Comparison of ENCODE assay signal across 9 mouse cellular contexts in genomic region chr11:81966626-81967289, GRCm38 (mm10). TPM values are rescaled to one million over a fixed set of nuclear protein-coding genes. Genes with fewer than 3 reads are reported as not detected.
A peak's percentile ranks its signal among the peaks of the same experiment; 100 is the strongest.
DNase-seq lines count a peak whose midpoint lies in the region; ATAC-seq lines count a peak whose summit lies in the region.
"Had no signal": no experiment of that assay in that cellular context is flagged by ENCODE, and none has a peak within 500 bp of the region (broad histone marks: within the 10 kb centered on the region; RNA-seq: fewer than 3 reads in every experiment).

No protein-coding gene starts in this region.

- DNase-seq in kidney, postnatal 10 days = peak; percentile 70
- DNase-seq in kidney, adult 9 months = no peak
- peak; percentile 76 for DNase-seq in adrenal gland, postnatal 14 days
- peak; percentile 78 for DNase-seq in forelimb bud, embryonic 11.5 days (ENCODE audit: low read depth, low spot score)
- DNase-seq in midbrain, embryonic 10.5 days (ENCODE audit: low spot score) = peak; percentile 47
- peak; percentile 34 for DNase-seq in right cerebral cortex, postnatal 36 days (ENCODE audit: low spot score in 2 of 2)
- DNase-seq in heart, adult 11 months = no peak

- no peak overlapping the region for H3K27ac ChIP-seq in midbrain, embryonic 10.5 days (replicated peaks)
- H3K27ac ChIP-seq: liver, embryonic 15.5 days had no signal

- no peaks in the 10 kb centered on the region for H3K9me3 ChIP-seq in midbrain, embryonic 10.5 days (replicated peaks)
- H3K9me3 ChIP-seq: liver, embryonic 15.5 days had no signal

- peak overlapping the region; percentile 7; the same call in 1 of the 2 replicates for H3K4me3 ChIP-seq in midbrain, embryonic 10.5 days
- H3K4me3 ChIP-seq: liver, embryonic 15.5 days had no signal

- H3K36me3 ChIP-seq in midbrain, embryonic 10.5 days = no peaks in the 10 kb centered on the region
- H3K36me3 ChIP-seq: liver, embryonic 15.5 days had no signal

- 11% methylated on average over 15 of the region's 15 CpGs for WGBS in midbrain, embryonic 10.5 days

- H3K27me3 ChIP-seq in midbrain, embryonic 10.5 days (ENCODE audit: low read depth, poor library complexity, severe bottlenecking) = peaks cover 64% of the 10 kb centered on the region

- peaks cover 31% of the 10 kb centered on the region for H3K4me1 ChIP-seq in midbrain, embryonic 10.5 days
- H3K4me1 ChIP-seq: liver, embryonic 15.5 days had no signal

- ATAC-seq in cerebellum, adult (ENCODE audit: insufficient number of reproducible peaks, low FRiP score, low TSS enrichment) = no peak

RNA-seq across cellular contexts. Expression of gene Asic2, which starts 1.5 kb away (rescaled TPM):
- 1.7 and 2.7 TPM in 2 replicates for total RNA-seq in adrenal gland, postnatal 14 days (2021)
- polyA plus RNA-seq in midbrain, embryonic 10.5 days (2016; fragmentation: Nextera tagmentation; extraction: Ambion mirVana) = 1.7 and 2.0 TPM in 2 replicates

Comparison
In these comparisons a context has a peak if more than half of its experiments do, and no peak if none do; other contexts are left out.
1. DNase-seq: peak in kidney, postnatal 10 days (single experiment), adrenal gland, postnatal 14 days (single experiment), forelimb bud, embryonic 11.5 days (single experiment), midbrain, embryonic 10.5 days (single experiment) and right cerebral cortex, postnatal 36 days (2 of 2); none in kidney, adult 9 months (single experiment) and heart, adult 11 months (single experiment).